Mouse (Mus musculus) megakaryocyte-erythroid progenitor cell, adult 5-6 weeks (primary cell): ENCODE results near the gene Pdia5. TPM values are rescaled to one million over a fixed set of nuclear protein-coding genes. Genes with fewer than 3 reads are reported as not detected.

ENCODE experiments used
- ATAC-seq: replicated peaks from 2 replicates; pipeline ENCODE4 v1.8.0; 2016; ENCODE audit warnings: mild to moderate bottlenecking, inconsistent platforms; ENCODE audit not compliant: severe bottlenecking, poor library complexity, low FRiP score, low TSS enrichment
- total RNA-seq, 2 experiments: library from RNA; stranded (forward) in 1 of 2; stranded (reverse) in 1 of 2; fragments of 200-1000, 215-1000 nt in 1 of 2; fragments of >200 nt in 1 of 2; fragmentation: Nextera tagmentation in 1 of 2; gene quantifications; 2 replicates each; pipeline ENCODE4 v1.2.3; 2014 to 2017

The Pdia5 gene
- total RNA-seq, 2 experiments from 2014 or later, result 2.5 TPM; not detected in 1

GRCm38 (mm10) chr16:35380048-35380447 is 110.6 kb downstream of the Pdia5 start:
- no peak for ATAC-seq

- ATAC-seq, result no peak
Measured at GRCm38 (mm10) chr16:35379344-35379743, 111.3 kb downstream of the Pdia5 start.

GRCm38 (mm10) chr16:35364063-35364428 is 126.6 kb downstream of the Pdia5 start:
- peak; percentile 29 for ATAC-seq

GRCm38 (mm10) chr16:35363150-35364062 is 127.3 kb downstream of the Pdia5 start, which contains the start of gene Sec22a:
Gene Sec22a (minus strand): TSS chr16:35363918.
- peak; percentile 99 for ATAC-seq

- ATAC-seq, result no peak
Measured at GRCm38 (mm10) chr16:35362221-35362620, 128.5 kb downstream of the Pdia5 start.

- ATAC-seq, result 0 out of 2 replicates have a peak, but pooled peaks have one; percentile 32
Measured at GRCm38 (mm10) chr16:35360593-35360992, 130.1 kb downstream of the Pdia5 start.

- no peak for ATAC-seq
Measured at GRCm38 (mm10) chr16:35357449-35357848, 133.2 kb downstream of the Pdia5 start.

Other genes with a start within 250 kb of the Pdia5 start
- 9.8 and 13.7 TPM in 2 replicates for gene Sec22a, start 127.0 kb downstream of the Pdia5 start, total RNA-seq (2014; fragmentation: Nextera tagmentation)
- 8.5 and 16.2 TPM in 2 replicates for gene Sec22a, start 127.0 kb downstream of the Pdia5 start, total RNA-seq (2017)
- gene Sema5b, start 50.3 kb upstream of the Pdia5 start, total RNA-seq (2014; fragmentation: Nextera tagmentation), result not detected in 2 replicates
- gene Sema5b, start 50.3 kb upstream of the Pdia5 start, total RNA-seq (2017), result not detected in 2 replicates